Mouse (Mus musculus) gastrocnemius, postnatal 14 days (tissue): ENCODE results near the gene Rab14. TPM values are rescaled to one million over a fixed set of nuclear protein-coding genes. Genes with fewer than 3 reads are reported as not detected.

ENCODE experiments used
- DNase-seq: peaks from one replicate; pipeline ENCODE4 v3.0.0; 2021; ENCODE audit warnings: mixed read lengths
- intact Hi-C: fragments of 180-260 bp; cut with DNase I; formaldehyde crosslinking; loops from one replicate; pipeline ENCODE4 v1.15.1; 2025; ENCODE audit warnings: low total_unique reads
- total RNA-seq, 2 experiments: library from RNA; stranded (reverse); gene quantifications; 2 replicates each; pipeline ENCODE4 v1.2.3; 2021

The Rab14 gene
- total RNA-seq, 2 experiments from 2014 or later, result 76.7 to 79.5 TPM

DNA sequence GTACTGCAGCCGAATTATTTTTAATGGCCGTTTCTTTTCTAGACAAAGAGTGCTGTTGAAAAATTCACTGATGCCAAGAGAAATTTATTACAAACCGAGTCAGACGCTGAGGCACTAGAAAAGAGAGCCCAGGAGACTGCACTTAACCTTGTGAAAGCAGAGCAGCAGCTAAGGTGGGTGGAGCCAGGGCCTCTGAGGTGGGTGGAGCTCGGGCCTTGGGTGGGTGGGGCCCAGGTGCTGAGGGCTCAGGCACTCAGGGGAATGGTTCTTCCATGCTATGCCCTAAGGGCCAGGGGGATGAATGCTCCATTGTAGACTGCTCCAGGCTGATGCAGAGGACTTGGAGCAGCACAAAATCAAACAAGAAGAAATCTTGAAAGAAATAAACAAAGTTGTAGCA, 40.7 kb downstream of the Rab14 start:
- intact Hi-C loops, result no loop called here

DNA sequence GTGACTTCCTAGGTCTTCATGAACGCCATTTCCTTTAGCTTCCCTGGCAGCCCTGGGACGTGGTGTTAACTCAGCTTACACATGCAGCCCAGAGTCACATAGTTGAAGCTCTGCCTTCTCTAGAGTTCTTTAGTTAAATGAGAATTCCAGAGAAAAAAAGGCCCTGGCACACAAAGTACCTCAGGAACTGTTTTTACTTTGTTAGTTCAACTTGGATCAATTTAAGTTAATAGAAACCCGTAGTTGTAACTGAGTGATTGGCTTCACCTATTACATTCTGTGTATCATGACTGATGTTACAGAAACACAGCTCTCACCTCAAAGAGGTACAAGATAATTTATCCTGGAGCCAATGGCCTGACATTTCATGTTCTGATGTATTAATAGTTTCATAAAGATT, 42.6 kb downstream of the Rab14 start:
- no peak for DNase-seq
- intact Hi-C loops, result no loop called here

More for the DNA sequence above, 40.7 kb downstream of the Rab14 start:
- no peak for DNase-seq

DNA sequence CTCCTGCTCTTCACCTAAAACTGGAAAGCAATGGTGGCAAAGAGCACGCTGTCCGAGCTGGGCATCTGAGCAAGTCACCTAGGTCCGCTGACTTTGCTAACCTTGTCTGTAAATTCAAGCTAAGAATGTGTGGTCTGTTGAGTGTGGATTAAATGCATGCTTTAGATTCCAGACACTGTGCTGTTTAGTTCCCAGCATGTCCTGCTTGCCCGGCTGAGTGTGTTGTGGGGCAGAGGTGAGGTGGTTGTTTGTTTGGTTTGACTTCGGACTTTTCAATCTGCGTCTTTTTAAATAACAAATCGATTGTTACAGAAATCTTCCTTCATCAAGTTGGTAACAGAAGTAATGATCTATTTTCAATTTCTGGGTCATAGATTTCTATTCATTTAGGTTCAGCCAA, 43.1 kb downstream of the Rab14 start:
- intact Hi-C loops, result no loop called here
- DNase-seq, result no peak

DNA sequence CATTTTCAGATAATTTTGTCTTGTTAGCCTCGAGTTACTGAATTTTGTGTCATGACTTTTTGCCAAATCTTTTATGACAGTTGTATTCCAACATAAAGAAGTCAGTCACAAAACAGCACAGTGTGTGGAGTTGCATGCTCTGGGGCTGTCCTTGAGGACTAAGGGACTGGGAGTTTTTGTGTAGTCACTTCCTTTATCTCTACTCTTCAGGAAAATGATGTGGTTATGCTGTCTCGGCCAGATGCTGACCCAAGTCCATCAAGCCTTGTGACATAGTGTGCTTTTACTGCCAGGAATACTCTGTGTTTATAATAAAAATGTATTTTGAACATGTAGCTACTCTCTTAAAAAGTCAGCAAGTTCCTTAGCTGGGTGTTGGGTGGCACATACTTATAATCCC, 43.9 kb downstream of the Rab14 start:
- no peak for DNase-seq

DNA sequence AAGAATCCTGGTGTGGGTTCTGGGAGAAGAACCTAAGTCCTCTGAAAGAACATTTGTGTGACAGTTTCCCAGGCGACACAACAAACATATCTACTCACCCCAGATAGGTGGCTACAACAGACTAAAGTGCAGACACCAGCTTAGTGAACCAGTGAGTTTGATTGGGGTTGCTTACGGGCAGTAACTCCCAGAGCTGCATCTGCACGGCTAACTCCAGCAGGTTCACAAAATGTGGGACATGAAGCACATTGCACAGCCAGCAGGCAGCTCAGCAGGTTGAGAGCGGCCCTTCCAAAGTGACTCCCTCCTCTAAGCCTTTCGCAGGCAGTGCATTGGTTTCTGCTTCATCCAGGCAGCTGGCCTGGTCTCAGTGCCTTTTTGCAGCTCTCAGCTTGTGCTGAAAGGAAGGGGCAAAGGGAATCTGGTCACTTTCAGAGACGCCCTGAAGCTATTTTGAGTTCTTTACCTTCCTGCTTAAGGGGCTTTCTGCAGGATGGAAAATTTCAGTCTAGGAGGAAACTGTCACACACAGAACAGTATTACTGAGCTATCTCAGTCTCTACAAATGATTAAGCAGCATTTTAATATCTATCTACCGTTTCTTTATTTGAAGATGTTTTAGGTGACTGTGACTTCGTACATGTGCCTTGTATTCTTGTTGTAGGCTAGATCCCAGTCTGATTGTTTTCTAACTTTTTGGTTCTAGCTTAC, 46.9 kb downstream of the Rab14 start:
- DNase-seq, result no peak
- intact Hi-C loops, result no loop called here

More for the DNA sequence above, 43.9 kb downstream of the Rab14 start:
- intact Hi-C loops, result no loop called here

DNA sequence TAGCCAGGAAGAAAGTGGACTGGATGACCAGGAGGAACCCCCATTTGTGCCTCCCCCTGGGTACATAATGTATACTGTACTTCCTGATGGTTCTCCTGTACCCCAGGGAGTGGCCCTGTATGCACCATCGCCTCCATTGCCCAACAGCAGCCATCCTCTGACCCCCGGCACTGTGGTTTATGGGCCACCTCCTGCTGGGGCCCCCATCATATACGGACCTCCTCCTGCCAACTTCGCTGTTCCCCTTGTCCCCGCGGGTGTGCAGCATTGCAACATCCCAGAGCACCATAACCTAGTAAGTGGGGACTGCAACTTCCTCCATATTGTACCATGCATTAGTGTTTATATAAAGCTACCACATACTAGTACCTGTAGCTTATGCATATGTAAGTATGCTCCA, 47.7 kb downstream of the Rab14 start:
- intact Hi-C loops, result no loop called here
- DNase-seq, result no peak

DNA sequence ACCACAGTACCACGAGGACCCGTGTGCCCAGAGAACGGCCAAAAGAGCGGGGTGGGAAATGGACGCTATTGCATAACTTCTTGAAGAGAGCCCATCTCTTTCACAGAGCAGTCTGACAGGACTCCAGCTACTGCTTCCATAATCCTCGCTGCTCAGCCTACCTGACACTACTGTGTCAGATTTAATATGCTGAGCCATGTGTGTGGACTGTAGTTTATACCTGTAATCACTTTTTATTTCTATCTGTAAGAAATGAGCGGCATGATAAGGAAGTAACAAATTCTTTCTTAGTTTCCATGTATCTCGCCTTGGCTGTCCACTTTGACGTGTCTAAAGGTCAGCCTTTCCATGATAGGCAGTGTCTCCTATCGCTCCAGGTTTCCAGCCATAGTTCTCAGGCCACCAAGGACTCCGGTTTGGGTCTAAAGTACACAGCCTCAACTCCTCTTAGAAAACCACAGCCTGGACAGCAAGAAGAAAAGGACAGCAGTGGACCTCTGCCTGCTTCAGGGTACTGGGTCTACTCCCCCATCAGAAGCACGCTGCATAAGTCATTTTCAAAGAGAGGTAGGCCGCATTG, 49.5 kb downstream of the Rab14 start:
- DNase-seq, result no peak

DNA sequence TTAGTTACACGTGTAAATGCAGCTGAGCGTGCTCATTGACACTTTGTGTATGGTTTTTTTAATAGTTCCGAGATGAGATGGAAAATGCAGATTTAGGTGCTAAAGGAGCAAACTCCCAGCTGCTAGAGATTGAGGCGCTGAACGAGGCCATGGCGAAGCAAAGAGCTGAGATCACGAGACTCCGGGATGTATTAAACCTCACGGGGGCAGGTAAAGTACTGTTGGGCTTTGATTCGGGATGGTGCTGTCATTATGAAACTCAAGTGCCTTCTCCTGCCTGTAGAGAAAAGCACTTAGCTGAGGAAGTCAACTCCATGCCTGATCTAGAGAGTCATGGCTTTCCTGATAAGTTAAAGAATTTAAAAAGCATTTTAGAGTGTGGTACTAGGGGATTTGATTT, 52.1 kb downstream of the Rab14 start:
- DNase-seq, result no peak
- intact Hi-C loops, result no loop called here

More for the DNA sequence above, 49.5 kb downstream of the Rab14 start:
- intact Hi-C loops, result no loop called here

DNA sequence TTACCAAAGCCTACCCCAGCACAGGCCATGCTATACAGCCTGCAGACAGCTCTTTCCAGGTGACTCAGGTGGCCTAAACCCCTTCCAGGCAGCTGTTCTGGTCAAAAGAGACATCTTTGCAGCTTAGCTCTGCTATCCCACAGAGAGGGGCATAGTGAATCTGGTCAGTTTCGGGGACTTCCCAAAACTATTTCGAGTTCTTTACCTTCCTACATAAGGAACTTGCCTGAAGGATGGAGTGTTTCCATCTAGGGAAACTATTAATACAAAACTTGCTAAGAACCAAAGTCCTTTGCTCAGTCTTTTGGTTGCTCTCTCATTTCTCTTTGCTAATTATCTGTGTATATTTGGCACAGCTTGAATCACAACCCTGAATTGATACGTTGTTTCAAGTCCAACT, 59.2 kb downstream of the Rab14 start:
- intact Hi-C loops, result no loop called here
- no peak for DNase-seq

DNA sequence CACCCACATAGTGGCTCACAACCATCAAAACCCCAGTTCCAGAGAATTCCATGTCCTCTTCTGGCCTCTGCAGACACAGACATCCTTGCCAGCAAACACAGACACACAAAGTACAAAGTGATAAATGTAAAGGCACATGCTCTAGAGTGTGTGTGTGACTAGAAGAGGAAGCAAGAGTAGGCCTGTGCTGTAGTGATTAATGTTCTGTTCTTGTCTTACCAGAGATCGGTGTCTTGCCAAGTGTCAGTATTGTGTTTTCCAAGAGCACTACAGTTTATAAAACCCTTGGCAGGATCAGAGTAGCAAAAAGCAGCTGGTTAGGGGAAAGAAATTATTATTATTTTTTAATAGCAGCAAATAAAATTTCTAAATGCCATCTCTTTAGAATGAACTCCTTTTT, 62.3 kb downstream of the Rab14 start:
- intact Hi-C loops, result no loop called here
- no peak for DNase-seq

DNA sequence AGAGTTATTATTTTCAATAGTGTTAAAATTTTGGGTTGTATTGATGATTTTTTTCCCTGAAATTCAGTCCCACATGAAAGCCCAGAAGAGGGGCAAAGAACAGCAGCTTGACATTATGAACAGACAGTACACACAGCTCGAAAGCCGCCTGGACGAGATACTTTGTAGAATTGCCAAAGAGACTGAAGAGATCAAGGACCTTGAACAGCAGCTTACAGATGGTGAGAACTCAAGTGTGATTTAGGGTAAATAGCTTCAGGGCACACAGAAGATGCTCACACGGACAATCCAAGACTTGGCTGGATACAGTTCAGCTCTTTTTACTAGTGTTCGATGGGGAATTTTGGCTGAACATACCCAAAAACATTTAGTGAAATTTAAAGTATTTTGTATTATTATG, 67.0 kb downstream of the Rab14 start:
- no peak for DNase-seq
- intact Hi-C loops, result no loop called here

DNA sequence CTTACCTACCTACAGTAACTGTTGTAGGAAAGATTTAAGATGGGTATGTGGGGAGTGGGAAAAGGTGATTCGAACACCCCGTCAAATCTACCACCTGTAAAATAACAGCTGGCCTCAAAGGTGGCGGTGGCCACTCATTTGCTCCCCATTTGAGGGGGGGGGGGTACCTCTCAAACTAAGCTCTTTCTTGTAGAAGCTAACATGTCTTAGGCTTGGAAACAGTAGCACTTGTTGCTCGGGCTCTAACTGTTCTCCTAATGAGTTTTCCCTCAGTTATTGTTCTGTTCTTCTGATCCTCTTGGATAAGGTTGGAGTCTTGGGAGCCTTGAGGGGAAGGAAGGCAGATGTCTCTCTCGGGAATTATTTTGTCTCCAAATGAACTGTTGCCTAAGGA, 68.3 kb downstream of the Rab14 start:
- intact Hi-C loops, result no loop called here

DNA sequence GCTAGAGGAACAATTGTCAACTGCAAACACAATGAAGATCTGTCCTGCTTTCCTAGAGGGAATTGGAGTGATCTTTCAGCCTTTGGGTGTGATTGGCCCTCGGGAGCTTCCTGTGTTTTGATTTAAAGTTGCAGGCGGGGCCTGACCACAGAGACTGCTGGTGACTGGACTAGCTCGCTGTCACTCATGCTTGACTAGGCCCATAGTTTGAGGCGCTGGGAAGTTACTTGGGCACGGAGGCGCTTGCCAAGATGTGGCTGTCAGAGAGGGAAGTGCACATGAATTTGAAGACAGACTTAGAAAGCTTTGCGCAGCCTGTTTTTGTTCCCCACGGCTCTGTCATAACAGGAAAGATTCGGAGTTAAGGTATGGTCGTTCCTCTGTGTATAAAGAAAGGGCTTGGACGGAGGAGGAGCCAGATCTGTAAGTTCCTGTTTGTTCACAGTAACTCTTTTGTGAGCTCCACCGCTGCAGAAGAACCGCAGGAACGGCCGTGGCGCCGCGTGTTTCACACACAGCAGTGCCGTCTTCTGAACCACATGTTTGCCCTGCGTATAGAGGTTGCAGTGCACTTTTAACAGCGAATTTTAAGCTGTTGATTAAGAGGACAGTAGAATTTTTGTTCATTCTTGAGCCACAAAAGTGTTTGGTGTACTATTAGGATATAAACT, 68.8 kb downstream of the Rab14 start:
- peak; percentile 93 for DNase-seq
- intact Hi-C loops, result no loop called here

More for the DNA sequence above, 68.3 kb downstream of the Rab14 start:
- no peak for DNase-seq

DNA sequence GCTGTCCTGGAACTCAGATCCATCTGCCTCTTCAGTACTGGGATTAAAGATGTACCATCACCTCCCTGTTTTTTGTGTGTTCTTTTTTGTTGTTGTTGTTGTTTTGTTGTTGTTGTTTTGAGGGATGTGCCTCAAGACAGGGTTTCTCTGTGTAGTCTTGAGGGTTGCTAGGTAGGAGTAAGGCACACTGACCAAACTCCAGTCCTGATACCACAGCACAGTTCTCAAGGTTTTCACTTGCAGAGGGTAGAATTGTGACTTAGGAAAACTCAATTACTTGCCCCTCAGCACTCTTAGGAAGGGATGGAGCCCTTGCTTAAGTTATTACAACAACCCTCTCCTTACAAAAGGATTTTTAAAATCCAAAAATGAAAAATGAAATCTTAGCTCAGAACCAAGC, 69.4 kb downstream of the Rab14 start:
- no peak for DNase-seq
- intact Hi-C loops, result no loop called here

Other genes with a start within 250 kb of the Rab14 start
- gene Traf1, start 239.3 kb downstream of the Rab14 start, total RNA-seq, result 1 to 10 TPM; 1.0 to 1.7 TPM
- not detected for gene Hc, start 139.7 kb downstream of the Rab14 start, total RNA-seq
- under 1 TPM; 0.14 to 0.29 TPM for gene AI182371, start 99.6 kb downstream of the Rab14 start, total RNA-seq
- gene Cntrl, start 91.6 kb downstream of the Rab14 start, total RNA-seq, result 1 to 10 TPM; 6.4 TPM
- gene Gsn, start 55.3 kb upstream of the Rab14 start, total RNA-seq, result 100 to 1,000 TPM; 177 to 231 TPM
- 10 to 100 TPM; 20.1 to 22.2 TPM for gene Stom, start 135.9 kb upstream of the Rab14 start, total RNA-seq
- not detected for gene 4930568D16Rik, start 166.6 kb upstream of the Rab14 start, total RNA-seq
- gene 4930402F06Rik, start 196.1 kb upstream of the Rab14 start, total RNA-seq, result not detected